Mouse (Mus musculus) MEL (cell line): Measurements from ENCODE around the gene Hsdl2. TPM values are rescaled to one million over a fixed set of nuclear protein-coding genes. Genes with fewer than 3 reads are reported as not detected.
A peak's percentile ranks its signal among the peaks of the same experiment; 100 is the strongest.

Source experiments
- DNase-seq: peaks from one replicate; pipeline ENCODE4 v3.0.0; 2011; ENCODE audit warnings: low read depth, low spot score
- H3K27ac ChIP-seq: 2 replicates; pipeline ENCODE4 v1.5.1; 2012; ENCODE audit warnings: low read depth, mild to moderate bottlenecking, control low read depth, low read length, moderate library complexity; ENCODE audit not compliant: control insufficient read depth
- H3K27me3 ChIP-seq, 2 experiments: fragments of 150-350 bp in 1 of 2; sonication (generic) in 1 of 2; 2 replicates each; pipeline ENCODE4 v1.6.1; 2012; ENCODE audit warnings: low read length in 2 of 2, mild to moderate bottlenecking in 2 of 2, improper control_type of control experiment in 1 of 2, moderate library complexity in 1 of 2; ENCODE audit not compliant: insufficient read depth in 2 of 2, control insufficient read depth in 1 of 2
- H3K36me3 ChIP-seq, 2 experiments: 2 replicates each; pipeline ENCODE4 v1.6.1; 2012 to 2014; ENCODE audit warnings: low read length in 2 of 2, improper control_type of control experiment in 1 of 2, inconsistent platforms in 1 of 2, mild to moderate bottlenecking in 1 of 2; ENCODE audit not compliant: insufficient read depth in 2 of 2, control insufficient read depth in 1 of 2
- H3K4me1 ChIP-seq, 2 experiments: fragments of 150-350 bp in 1 of 2; sonication (generic) in 1 of 2; 2 replicates each; pipeline ENCODE4 v1.6.1; 2012; ENCODE audit warnings: low read length in 2 of 2, improper control_type of control experiment in 1 of 2, mild to moderate bottlenecking in 1 of 2; ENCODE audit not compliant: insufficient read depth in 2 of 2, control insufficient read depth in 1 of 2
- H3K4me3 ChIP-seq, 2 experiments: fragments of 150-350 bp in 1 of 2; sonication (generic) in 1 of 2; 2 replicates each; pipeline ENCODE4 v1.5.1; 2012; ENCODE audit warnings: low read depth in 2 of 2, low read length in 2 of 2, mild to moderate bottlenecking in 2 of 2, moderate library complexity in 2 of 2, control low read depth in 1 of 2, improper control_type of control experiment in 1 of 2; ENCODE audit not compliant: control insufficient read depth in 1 of 2, insufficient read depth in 1 of 2
- H3K79me2 ChIP-seq: 2 replicates; pipeline ENCODE4 v1.6.1; 2012; ENCODE audit warnings: mild to moderate bottlenecking, low read length, moderate library complexity; ENCODE audit not compliant: control insufficient read depth, poor library complexity, insufficient read depth
- H3K9ac ChIP-seq: 2 replicates; pipeline ENCODE4 v1.6.1; 2012; ENCODE audit warnings: low read depth, mild to moderate bottlenecking, control low read depth, low read length, moderate library complexity; ENCODE audit not compliant: control insufficient read depth, poor library complexity, severe bottlenecking
- H3K9me3 ChIP-seq: fragments of 150-350 bp; sonication (generic); replicated peaks from 2 replicates; pipeline ENCODE4 v1.6.1; 2012; ENCODE audit warnings: mild to moderate bottlenecking, low read length, improper control_type of control experiment, moderate library complexity; ENCODE audit not compliant: insufficient read depth
- CTCF ChIP-seq, 3 experiments: IDR thresholded peaks in 2 of 3; conservative IDR thresholded peaks in 1 of 3; 2 replicates each; pipeline ENCODE4 v1.5.1; 2011 to 2012; ENCODE audit warnings: low read length in 3 of 3, low read depth in 2 of 3, mild to moderate bottlenecking in 2 of 3, improper control_type of control experiment in 1 of 3, inconsistent platforms in 1 of 3, mixed read lengths in 1 of 3, moderate library complexity in 1 of 3; ENCODE audit not compliant: control insufficient read depth in 1 of 3, insufficient read depth in 1 of 3, poor library complexity in 1 of 3, severe bottlenecking in 1 of 3
- ELF1 ChIP-seq: IDR thresholded peaks from 2 replicates; pipeline ENCODE4 v1.6.1; 2014; ENCODE audit warnings: low read depth, mild to moderate bottlenecking, inconsistent platforms, low read length, improper control_type of control experiment, moderate library complexity
- ETS1 ChIP-seq: IDR thresholded peaks from 2 replicates; pipeline ENCODE4 v1.6.1; 2012; ENCODE audit warnings: low read depth, mild to moderate bottlenecking, inconsistent platforms, low read length, improper control_type of control experiment, moderate library complexity
- GATA1 ChIP-seq: IDR thresholded peaks from 2 replicates; pipeline ENCODE4 v1.6.1; 2011; ENCODE audit warnings: low read depth, low read length, improper control_type of control experiment
- KAT2A ChIP-seq: conservative IDR thresholded peaks from 2 replicates; pipeline ENCODE4 v1.6.1; 2012; ENCODE audit warnings: low read depth, low read length, improper control_type of control experiment, inconsistent platforms
- POLR2AphosphoS5 ChIP-seq: IDR thresholded peaks from 2 replicates; pipeline ENCODE4 v1.6.1; 2012; ENCODE audit warnings: low read depth, borderline replicate concordance, mild to moderate bottlenecking, inconsistent platforms, low read length, moderate library complexity, mixed read lengths
- RAD21 ChIP-seq: IDR thresholded peaks from 2 replicates; pipeline ENCODE4 v1.6.1; 2011; ENCODE audit warnings: mild to moderate bottlenecking, low read depth, low read length, improper control_type of control experiment
- SMC3 ChIP-seq: IDR thresholded peaks from 2 replicates; pipeline ENCODE4 v1.6.1; 2011; ENCODE audit warnings: low read depth, low read length, improper control_type of control experiment
- UBTF ChIP-seq: IDR thresholded peaks from 2 replicates; pipeline ENCODE4 v1.6.1; 2012; ENCODE audit warnings: low read depth, mild to moderate bottlenecking, inconsistent platforms, low read length, improper control_type of control experiment, moderate library complexity, borderline replicate concordance; ENCODE audit not compliant: insufficient read depth
- USF1 ChIP-seq: IDR thresholded peaks from 2 replicates; pipeline ENCODE4 v1.6.1; 2014; ENCODE audit warnings: low read depth, mild to moderate bottlenecking, inconsistent platforms, low read length, improper control_type of control experiment, moderate library complexity
- ZNF384 ChIP-seq: IDR thresholded peaks from 2 replicates; pipeline ENCODE4 v1.6.1; 2012; ENCODE audit warnings: low read depth, mild to moderate bottlenecking, inconsistent platforms, low read length, improper control_type of control experiment
- polyA plus RNA-seq, 2 experiments: library from polyadenylated mRNA; stranded (reverse) in 1 of 2; unstranded in 1 of 2; fragments of >175 nt in 1 of 2; fragments of >200 nt in 1 of 2; gene quantifications; 2 replicates each; pipeline versions ENCODE4 v1.2.1 to v1.2.4; 2012; ENCODE audit warnings: low replicate concordance in 2 of 2, low read depth in 1 of 2; ENCODE audit not compliant: insufficient read length in 2 of 2, insufficient read depth in 1 of 2, missing spikeins in 1 of 2
- total RNA-seq: library from RNA; depleted of rRNA; stranded (reverse); fragments of 300-350 nt; gene quantifications from 2 replicates; pipeline ENCODE4 v1.2.3, GENCODE M21; 2012

The Hsdl2 gene
- total and polyA plus RNA-seq, 3 experiments: 8.4 to 15.0 TPM; not detected in 1

- no peaks in the 10 kb centered on the region for H3K79me2 ChIP-seq
- no peak overlapping the region for H3K9ac ChIP-seq
- H3K4me3 ChIP-seq: no peak overlapping the region
- no peaks in the 10 kb centered on the region for H3K27me3 ChIP-seq
- DNase-seq: no peak
- H3K4me1 ChIP-seq: no peaks in the 10 kb centered on the region
- no peak overlapping the region for H3K27ac ChIP-seq
- H3K36me3 ChIP-seq: no peaks in the 10 kb centered on the region
- no peak for TF ChIP-seq CTCF (IDR thresholded peaks at IDR 0.05 in 2 of 3, conservative IDR thresholded peaks at IDR 0.05 in 1 of 3; ENCODE audit: control insufficient read depth in 1 of 3, insufficient read depth in 1 of 3, low read depth in 2 of 3, low read length in 3 of 3, poor library complexity in 1 of 3, severe bottlenecking in 1 of 3)
- TF ChIP-seq ETS1: no peak
- TF ChIP-seq GATA1: no peak
- TF ChIP-seq ELF1: no peak
- TF ChIP-seq POLR2AphosphoS5: no peak
- no peak for TF ChIP-seq SMC3
- no peak for TF ChIP-seq UBTF
- TF ChIP-seq KAT2A: no peak
- H3K9me3 ChIP-seq: no peaks in the 10 kb centered on the region
Observed at GRCm38 (mm10) chr4:59594614-59595013, 13.3 kb downstream of the Hsdl2 start.

- Histone ChIP-seq H3K4me3 (no peak overlapping the region), H3K9me3 (no peaks in the 10 kb centered on the region), H3K4me1 (no peaks in the 10 kb centered on the region), H3K27ac (no peak overlapping the region), H3K36me3 (no peaks in the 10 kb centered on the region), H3K9ac (no peak overlapping the region), H3K27me3 (no peaks in the 10 kb centered on the region), H3K79me2 (no peaks in the 10 kb centered on the region)
- no peak for DNase-seq
- no peak for TF ChIP-seq USF1
Observed at GRCm38 (mm10) chr4:59596556-59596955, 15.2 kb downstream of the Hsdl2 start.

GRCm38 (mm10) chr4:59602704-59603103, 21.3 kb downstream of the Hsdl2 start:
- no peak overlapping the region for H3K27ac ChIP-seq
- TF ChIP-seq ZNF384: no peak
- TF ChIP-seq ELF1: no peak
- TF ChIP-seq SMC3: peak; percentile 42
- TF ChIP-seq CTCF (IDR thresholded peaks at IDR 0.05 in 2 of 3, conservative IDR thresholded peaks at IDR 0.05 in 1 of 3; ENCODE audit: control insufficient read depth in 1 of 3, insufficient read depth in 1 of 3, low read depth in 2 of 3, low read length in 3 of 3, poor library complexity in 1 of 3, severe bottlenecking in 1 of 3): peak; percentile 11 to 53 (median 15); a peak in 3 of 6 replicates
- peak; percentile 23 for TF ChIP-seq RAD21
- H3K4me1 ChIP-seq: no peaks in the 10 kb centered on the region
- H3K9me3 ChIP-seq: no peaks in the 10 kb centered on the region
- H3K27me3 ChIP-seq: no peaks in the 10 kb centered on the region
- H3K79me2 ChIP-seq: no peaks in the 10 kb centered on the region
- H3K36me3 ChIP-seq: no peaks in the 10 kb centered on the region
- no peak overlapping the region for H3K4me3 ChIP-seq
- DNase-seq: peak; percentile 22
- no peak overlapping the region for H3K9ac ChIP-seq
